Mouse (Mus musculus): ENCODE measurements around the gene Antxr1. TPM values are rescaled to one million over a fixed set of nuclear protein-coding genes. Genes with fewer than 3 reads are reported as not detected.
"Not testable (repeated sequence)": the region's sequence is repeated elsewhere in the genome, so short reads cannot be mapped to it uniquely, and the experiment has no call there.

Antxr1 gene
- total RNA-seq, 2 experiments from 2014 or later = 12.7 to 15.7 TPM

DNA sequence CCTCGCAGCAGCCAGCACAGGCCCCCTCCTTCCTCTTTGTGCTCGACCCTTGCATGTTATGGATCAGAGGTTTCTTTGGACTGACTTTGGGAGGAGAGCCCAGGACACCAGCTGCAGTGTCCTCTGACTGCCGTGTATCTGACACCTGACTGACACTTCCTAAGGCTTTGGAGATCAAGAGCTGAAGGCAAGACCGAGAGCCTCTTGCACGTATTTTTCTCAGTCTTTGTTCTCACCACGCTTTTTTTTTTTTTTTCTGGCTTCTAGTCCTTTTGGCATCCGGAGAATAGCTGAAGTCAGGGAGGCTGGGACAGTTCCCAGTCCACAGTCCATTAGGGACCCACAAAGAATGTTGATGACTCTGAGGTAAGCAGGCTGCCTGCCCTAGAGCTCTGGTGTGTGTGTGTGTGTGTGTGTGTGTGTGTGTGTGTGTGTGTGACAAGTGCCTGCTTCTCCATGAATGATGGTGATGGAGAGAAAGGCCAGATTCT is 233.2 kb downstream of the Antxr1 start:
- Histone ChIP-seq H3K27ac (no peak overlapping the region), H3K4me3 (no peak overlapping the region)
- no peak for TF ChIP-seq CTCF (IDR thresholded peaks at IDR 0.05)
- intact Hi-C loops (cut with DNase I) = loop anchor here (10.0 kb wide), 1 partner anchor 422 kb away; no protein-coding TSS in a partner anchor
- DNase-seq (ENCODE audit: extremely low spot score in 1 of 2, low spot score in 2 of 2) = no peak

DNA sequence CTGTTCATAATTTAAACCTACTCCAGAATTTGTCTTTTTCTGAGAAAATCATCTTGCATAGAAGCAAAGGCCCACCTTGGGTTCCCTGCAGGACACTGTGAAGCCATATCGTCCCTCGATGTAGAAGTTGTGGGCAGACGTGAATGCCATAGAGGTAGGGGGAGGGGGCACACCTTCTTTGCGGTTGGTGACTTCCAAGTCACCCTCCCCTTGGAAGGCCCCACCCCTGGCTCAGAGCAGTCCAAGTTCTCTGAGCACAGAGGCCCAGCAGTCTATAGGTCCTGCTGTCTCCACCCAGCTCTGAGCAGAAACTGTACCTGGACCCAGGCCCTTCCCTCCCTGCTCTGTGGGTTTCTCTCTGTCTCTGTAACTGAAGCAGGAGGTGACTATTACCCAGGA is 233.7 kb downstream of the Antxr1 start:
- no peak for DNase-seq (ENCODE audit: extremely low spot score in 1 of 2, low spot score in 2 of 2)
- intact Hi-C loops (cut with DNase I) = loop anchor here (1.0 to 10.0 kb wide), 4 partner anchors 221 to 423 kb away; partner anchors contain the start of gene Antxr1
- no peak overlapping the region; the same call in 1 of the 2 replicates for H3K27ac ChIP-seq
- TF ChIP-seq CTCF (IDR thresholded peaks at IDR 0.05) = no peak
- no peak overlapping the region for H3K4me3 ChIP-seq

DNA sequence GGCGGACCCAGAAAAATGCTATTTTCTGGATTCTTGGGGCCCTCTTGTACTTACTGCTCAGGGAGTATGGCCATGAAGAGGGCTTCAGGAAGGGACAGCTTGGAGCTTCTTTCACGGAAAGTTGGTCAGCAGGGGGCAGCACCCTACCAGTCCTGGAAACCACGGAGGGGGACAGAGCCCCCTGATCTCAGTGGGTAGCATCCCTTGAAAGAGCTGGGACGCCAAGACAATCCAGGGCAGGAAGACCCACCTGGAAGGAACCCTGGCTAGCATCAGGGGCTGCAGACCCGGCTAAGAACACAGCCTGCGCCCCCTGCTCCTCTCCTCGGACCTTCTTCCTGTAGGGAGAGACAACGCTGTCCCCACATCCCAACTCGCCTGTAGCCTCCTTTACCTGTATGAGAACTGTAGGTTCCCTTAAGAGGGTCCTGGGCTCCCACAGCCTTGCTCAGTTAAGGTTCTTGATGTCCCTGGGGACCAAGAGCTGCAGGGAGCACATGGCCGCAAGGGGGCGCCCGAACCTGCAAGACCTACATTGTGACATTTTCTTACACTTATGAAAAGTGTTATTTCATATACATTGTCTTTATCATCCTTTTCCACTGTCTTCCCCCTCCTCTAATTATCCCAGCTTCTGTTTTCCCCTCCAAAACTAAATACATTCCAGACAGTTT is 234.2 kb downstream of the Antxr1 start:
- Histone ChIP-seq H3K4me3 (peak overlapping the region; percentile 41), H3K27ac (peak overlapping the region; percentile 91)
- DNase-seq (ENCODE audit: extremely low spot score in 1 of 2, low spot score in 2 of 2) = peak; percentile 86 to 93
- intact Hi-C loops (cut with DNase I) = loop anchor here (1.0 to 10.0 kb wide), 4 partner anchors 222 to 423 kb away; partner anchors contain the start of gene Antxr1
- peak; percentile 67 for TF ChIP-seq CTCF (IDR thresholded peaks at IDR 0.05)

DNA sequence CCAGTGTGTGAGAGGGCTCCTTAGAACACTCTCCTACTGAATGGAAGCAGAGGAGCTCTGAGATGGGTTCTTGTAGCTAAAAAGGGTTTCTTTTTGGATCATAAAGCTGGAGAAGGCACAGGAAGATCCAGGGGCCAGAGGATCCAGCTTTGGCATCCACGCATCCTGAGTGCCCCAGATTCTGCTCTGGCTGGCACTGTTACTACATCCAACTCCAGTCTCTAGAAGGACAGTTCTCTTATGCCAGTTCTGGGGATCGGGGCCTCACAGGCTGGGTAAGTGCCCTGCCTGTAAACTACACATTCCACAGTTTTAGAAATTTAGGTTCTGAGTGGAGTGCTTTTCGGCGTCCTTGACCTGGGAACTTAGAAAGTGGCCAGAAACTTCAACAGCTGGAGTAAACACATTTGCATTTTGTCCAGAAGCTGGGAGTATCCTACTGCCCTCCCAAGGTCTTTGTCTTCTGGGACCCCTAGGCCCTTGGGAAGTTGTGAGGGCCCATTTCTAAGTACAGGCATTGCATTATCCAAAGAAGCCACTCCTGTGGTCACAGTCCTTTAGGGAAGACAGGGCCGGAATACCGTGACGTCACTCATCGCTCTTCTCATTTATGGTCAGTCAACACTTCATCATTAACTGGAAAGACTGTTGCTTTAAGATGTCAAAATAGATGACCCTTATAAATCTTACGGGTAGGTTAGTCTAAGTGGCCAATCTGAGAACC is 235.2 kb downstream of the Antxr1 start:
- no peak for TF ChIP-seq CTCF (IDR thresholded peaks at IDR 0.05)
- Histone ChIP-seq H3K4me3 (no peak overlapping the region), H3K27ac (peak overlapping the region; percentile 28; the same call in 1 of the 2 replicates)
- DNase-seq (ENCODE audit: extremely low spot score in 1 of 2, low spot score in 2 of 2) = no peak
- intact Hi-C loops (cut with DNase I) = loop anchor here (1.0 to 10.0 kb wide), 4 partner anchors 223 to 424 kb away; partner anchors contain the start of gene Antxr1

DNA sequence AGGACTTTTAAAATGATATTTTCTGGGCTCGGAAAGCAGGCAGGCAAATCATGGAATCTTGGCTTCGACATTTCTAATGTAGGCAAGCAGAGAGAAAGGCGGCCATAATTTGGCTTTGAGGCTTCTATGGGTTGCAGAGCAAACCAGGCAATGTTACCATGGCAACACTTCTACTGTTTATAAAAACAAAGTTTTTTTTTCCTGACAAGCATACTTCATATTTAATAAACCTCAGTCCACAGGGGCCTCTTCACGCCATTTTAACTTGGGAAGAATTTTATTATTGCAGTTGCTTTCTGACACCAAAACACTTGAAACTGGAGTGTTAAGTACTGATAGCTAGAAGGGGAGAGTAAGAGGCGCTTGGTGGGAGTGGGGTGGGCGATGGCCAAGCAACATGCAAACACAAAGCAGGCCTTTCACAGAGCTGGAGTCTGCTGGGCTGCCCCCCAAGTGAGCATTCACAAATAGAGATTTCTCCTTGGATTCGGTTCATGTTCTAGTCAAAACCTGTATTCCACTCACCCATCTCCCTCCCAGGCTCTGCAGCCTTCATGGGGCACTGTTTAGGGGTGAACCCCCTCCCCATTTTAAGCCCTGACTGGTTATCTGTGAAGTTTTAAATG is 235.8 kb downstream of the Antxr1 start:
- peak overlapping the region; percentile 28; the same call in 1 of the 2 replicates for H3K27ac ChIP-seq
- H3K4me3 ChIP-seq = no peak overlapping the region
- no peak for DNase-seq (ENCODE audit: extremely low spot score in 1 of 2, low spot score in 2 of 2)
- intact Hi-C loops (cut with DNase I) = loop anchor here (10.0 kb wide), 1 partner anchor 425 kb away; no protein-coding TSS in a partner anchor
- TF ChIP-seq CTCF (IDR thresholded peaks at IDR 0.05) = no peak

DNA sequence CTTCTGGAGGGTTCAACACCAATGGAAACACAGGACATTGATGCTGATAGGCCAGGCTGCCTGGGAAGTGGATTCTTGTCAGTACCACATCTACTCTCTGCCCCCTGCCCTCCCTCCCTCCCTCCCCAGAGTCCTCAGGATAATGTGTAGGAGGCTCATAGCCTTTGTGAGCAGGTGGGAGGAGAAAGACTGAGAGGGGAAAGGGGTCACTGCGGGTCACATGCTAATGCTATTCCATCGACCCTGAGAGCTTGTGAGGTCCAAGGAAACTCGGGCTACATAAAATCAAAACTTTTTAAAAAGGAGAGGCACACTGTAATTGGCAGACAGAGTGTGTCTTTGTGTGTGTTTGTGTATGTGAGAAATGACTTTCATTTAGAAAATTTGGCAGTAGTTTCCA is 236.4 kb downstream of the Antxr1 start:
- Histone ChIP-seq H3K4me3 (no peak overlapping the region), H3K27ac (no peak overlapping the region)
- intact Hi-C loops (cut with DNase I) = no loop called here
- DNase-seq (ENCODE audit: extremely low spot score in 1 of 2, low spot score in 2 of 2) = no peak
- no peak for TF ChIP-seq CTCF (IDR thresholded peaks at IDR 0.05)

DNA sequence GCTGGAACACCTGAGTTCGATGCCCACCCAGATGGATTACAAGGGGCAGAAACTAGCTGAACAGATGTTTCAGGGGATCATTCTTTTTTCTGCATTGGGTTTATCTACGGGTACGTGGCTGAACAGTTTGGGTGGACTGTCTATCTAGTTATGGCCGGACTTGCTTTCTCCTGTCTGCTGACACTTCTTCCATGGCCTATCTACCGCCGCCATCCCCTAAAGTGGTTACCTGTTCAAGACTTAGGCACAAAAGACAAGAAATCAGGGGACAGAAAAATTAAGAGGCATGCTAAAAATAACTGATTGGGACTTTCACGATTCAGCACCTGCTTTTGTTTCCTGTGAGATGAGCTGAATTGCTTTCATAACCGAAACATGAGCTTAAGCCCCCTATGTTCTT is 242.0 kb downstream of the Antxr1 start:
- intact Hi-C loops (cut with DNase I); H3K4me3 ChIP-seq: not testable (repeated sequence)

DNA sequence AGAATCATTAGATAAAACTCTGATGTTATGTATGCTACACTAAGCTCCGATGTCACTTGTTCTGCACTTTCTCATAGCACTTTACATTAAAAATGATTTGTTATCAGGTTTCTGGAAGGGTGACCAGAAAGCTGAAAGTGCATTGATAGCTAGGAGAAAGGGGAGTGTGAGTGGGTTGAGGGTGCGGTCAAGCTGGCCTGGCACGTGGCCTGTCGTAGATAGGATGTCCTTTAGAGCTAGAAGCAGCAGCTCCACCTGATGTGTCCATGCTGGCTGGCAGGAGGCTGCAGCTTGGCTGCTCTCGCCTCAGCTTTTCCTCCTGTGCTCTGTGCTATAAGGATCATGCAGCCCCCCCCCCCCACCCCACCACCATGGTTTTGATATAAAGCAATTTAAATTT is 243.1 kb downstream of the Antxr1 start:
- no peak for TF ChIP-seq CTCF (IDR thresholded peaks at IDR 0.05)
- no peak overlapping the region for H3K27ac ChIP-seq
- no peak for DNase-seq (ENCODE audit: extremely low spot score in 1 of 2, low spot score in 2 of 2)
- H3K4me3 ChIP-seq = no peak overlapping the region
- intact Hi-C loops (cut with DNase I) = no loop called here

More for the DNA sequence above, 242.0 kb downstream of the Antxr1 start:
- DNase-seq (ENCODE audit: extremely low spot score in 1 of 2, low spot score in 2 of 2); H3K27ac ChIP-seq: not testable (repeated sequence)

DNA sequence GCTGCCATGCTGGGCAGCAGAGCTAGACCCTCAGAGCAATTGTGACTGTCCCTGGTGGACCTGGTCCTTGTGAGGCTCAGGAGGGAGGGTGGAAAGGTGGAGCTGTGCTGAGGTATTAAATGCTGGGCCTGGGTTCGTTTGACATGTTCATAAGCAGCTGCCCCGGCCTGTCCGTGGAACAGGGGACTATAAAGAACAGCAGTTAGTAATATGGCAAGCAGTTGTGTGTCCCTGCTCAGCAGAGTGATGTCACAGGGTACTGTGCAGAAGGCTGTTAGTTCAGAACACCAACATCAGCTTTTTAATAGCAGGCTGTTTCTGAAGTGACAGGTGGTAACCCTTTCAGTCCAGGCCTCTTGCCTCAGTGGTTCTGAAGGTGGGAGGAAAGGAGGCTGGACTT is 244.7 kb downstream of the Antxr1 start:
- no peak overlapping the region for H3K27ac ChIP-seq
- no peak overlapping the region for H3K4me3 ChIP-seq
- intact Hi-C loops (cut with DNase I) = no loop called here
- DNase-seq (ENCODE audit: extremely low spot score in 1 of 2, low spot score in 2 of 2) = no peak
- TF ChIP-seq CTCF (IDR thresholded peaks at IDR 0.05) = no peak

DNA sequence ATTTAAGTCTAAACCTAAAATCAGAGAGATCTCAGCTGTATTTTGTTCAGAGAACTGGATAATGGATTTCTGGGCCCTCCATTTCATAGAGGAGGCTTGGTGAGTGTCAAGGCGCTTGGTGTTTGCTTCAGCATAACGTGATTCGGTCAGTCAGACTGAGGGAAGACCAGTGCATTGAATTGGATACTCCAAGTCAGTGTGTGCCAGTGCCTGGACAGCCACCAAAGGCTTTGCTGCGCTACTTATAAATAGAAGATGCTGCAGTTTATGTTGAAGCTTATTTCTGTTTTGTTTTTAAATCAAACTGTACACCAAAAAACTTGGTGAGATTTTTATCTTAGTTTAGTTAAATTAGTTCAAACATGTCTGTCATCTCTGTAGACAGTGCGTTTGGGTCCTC is 247.3 kb downstream of the Antxr1 start:
- no peak for DNase-seq (ENCODE audit: extremely low spot score in 1 of 2, low spot score in 2 of 2)
- intact Hi-C loops (cut with DNase I) = no loop called here

DNA sequence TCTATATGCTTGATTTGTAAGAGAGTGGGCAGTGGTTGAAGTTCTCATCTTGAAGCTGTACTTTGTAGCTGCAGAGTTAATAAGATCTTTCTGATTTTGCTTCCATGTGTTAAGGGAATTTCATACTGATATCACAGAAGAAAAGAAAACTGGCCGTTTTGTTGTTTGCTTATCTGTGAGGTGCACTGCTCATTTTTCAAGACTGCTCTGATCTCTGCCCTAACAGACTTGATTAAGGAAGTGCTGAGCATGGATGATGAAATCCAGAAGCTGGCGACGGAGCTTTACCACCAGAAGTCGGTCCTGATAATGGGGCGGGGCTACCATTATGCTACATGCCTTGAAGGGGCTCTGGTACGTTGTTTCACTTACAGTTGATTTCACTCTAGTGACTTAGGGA is 250.6 kb downstream of the Antxr1 start:
- intact Hi-C loops (cut with DNase I) = no loop called here
- no peak overlapping the region for H3K27ac ChIP-seq
- no peak for TF ChIP-seq CTCF (IDR thresholded peaks at IDR 0.05)
- DNase-seq (ENCODE audit: extremely low spot score in 1 of 2, low spot score in 2 of 2) = no peak
- H3K4me3 ChIP-seq = no peak overlapping the region

More for the DNA sequence above, 247.3 kb downstream of the Antxr1 start:
- Histone ChIP-seq H3K4me3 (no peak overlapping the region), H3K27ac (no peak overlapping the region)
- no peak for TF ChIP-seq CTCF (IDR thresholded peaks at IDR 0.05)

Other genes with a start within 250 kb of the Antxr1 start
- gene D6Ertd527e, start 231.1 kb downstream of the Antxr1 start, total RNA-seq (2021) = not detected
- gene Gkn1, start 15.1 kb upstream of the Antxr1 start, total RNA-seq (2021) = under 1 TPM in 1 of 2 experiments, not detected in 1; 0.27 TPM
- not detected for gene Gkn2, start 37.5 kb upstream of the Antxr1 start, total RNA-seq (2021)
- 1 to 10 TPM; 2.5 to 4.9 TPM for gene Gkn3, start 53.1 kb upstream of the Antxr1 start, total RNA-seq (2021)
- gene Bmp10, start 93.2 kb upstream of the Antxr1 start, total RNA-seq (2021) = not detected
- 1 to 10 TPM; 8.5 to 9.6 TPM for gene Arhgap25, start 197.4 kb upstream of the Antxr1 start, total RNA-seq (2021)